Mouse (Mus musculus): Measurements from ENCODE around the gene Ceacam15. TPM values are rescaled to one million over a fixed set of nuclear protein-coding genes. Genes with fewer than 3 reads are reported as not detected.
A peak's percentile ranks its signal among the peaks of the same experiment; 100 is the strongest.
"Not testable (repeated sequence)": the region's sequence is repeated elsewhere in the genome, so short reads cannot be mapped to it uniquely, and the experiment has no call there.

The Ceacam15 gene
- polyA plus RNA-seq, 1 experiment from 2014 or later: not detected

- not testable (repeated sequence) for ATAC-seq (ENCODE audit: low read depth); H3K27me3 ChIP-seq; H3K4me2 ChIP-seq; H3K36me3 ChIP-seq; H3K4me3 ChIP-seq; H3K9ac ChIP-seq; H3K27ac ChIP-seq (replicated peaks); H3K9me3 ChIP-seq; H3K4me1 ChIP-seq (replicated peaks)
- WGBS: 47% methylated on average over 3 of the region's 3 CpGs
Measured at GRCm38 (mm10) chr7:16680194-16680593, 4.7 kb upstream of the Ceacam15 start.

DNA sequence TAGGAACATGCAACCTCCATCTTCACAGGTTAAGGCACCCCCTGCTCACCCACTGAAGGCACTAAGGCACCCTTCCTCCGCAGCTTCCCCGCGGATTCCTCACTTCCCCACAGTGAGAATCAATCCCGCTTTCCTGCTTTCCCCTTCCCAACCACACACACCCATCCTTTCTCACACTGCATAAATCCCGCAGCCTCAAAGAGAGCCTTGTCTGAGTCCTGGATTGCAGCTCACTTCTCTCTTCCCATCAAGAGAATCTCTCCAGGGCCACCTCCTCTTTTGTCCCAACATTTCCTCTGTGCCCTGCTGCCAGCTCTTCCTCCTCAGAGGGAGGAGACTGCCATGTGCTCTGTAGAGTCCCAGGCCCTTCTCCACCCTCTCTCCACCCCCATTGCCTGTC lies 806 bp downstream of the Ceacam15 start:
- H3K4me1 ChIP-seq (replicated peaks); H3K27ac ChIP-seq (replicated peaks); H3K9me3 ChIP-seq; H3K27me3 ChIP-seq; ATAC-seq (ENCODE audit: low read depth); H3K9ac ChIP-seq; H3K4me3 ChIP-seq; H3K4me2 ChIP-seq; H3K36me3 ChIP-seq: not testable (repeated sequence)
- 47% methylated on average over 5 of the region's 5 CpGs for WGBS

DNA sequence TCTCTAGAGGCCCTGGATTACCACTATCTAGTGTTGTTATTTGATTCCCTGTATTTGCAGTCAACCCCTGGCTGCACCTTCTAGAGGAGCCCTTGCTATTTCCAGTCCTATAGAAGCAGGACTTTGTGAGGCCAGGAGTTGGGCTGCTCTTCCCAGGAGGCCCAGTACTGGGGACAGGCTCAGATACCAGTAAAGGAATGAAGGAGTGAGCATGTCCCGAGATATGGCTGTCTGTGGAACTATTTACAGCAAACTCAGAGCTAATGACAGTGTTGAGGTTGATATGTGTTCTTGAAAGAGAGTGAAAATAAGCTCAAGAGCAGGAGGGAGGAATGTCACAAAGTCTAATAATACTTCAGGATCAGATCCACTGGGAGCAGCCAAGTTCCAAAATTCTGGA lies 1.7 kb downstream of the Ceacam15 start:
- ATAC-seq (ENCODE audit: low read depth): no peak
- Histone ChIP-seq H3K4me3 (no peak overlapping the region), H3K36me3 (no peaks in the 10 kb centered on the region), H3K9ac (no peak overlapping the region), H3K27me3 (no peaks in the 10 kb centered on the region), H3K27ac (replicated peaks) (no peak overlapping the region), H3K9me3 (no peaks in the 10 kb centered on the region), H3K4me1 (replicated peaks) (no peaks in the 10 kb centered on the region), H3K4me2 (no peak overlapping the region)
- whole genome bisulfite sequencing: 71% methylated on average over 1 of the region's 1 CpGs

DNA sequence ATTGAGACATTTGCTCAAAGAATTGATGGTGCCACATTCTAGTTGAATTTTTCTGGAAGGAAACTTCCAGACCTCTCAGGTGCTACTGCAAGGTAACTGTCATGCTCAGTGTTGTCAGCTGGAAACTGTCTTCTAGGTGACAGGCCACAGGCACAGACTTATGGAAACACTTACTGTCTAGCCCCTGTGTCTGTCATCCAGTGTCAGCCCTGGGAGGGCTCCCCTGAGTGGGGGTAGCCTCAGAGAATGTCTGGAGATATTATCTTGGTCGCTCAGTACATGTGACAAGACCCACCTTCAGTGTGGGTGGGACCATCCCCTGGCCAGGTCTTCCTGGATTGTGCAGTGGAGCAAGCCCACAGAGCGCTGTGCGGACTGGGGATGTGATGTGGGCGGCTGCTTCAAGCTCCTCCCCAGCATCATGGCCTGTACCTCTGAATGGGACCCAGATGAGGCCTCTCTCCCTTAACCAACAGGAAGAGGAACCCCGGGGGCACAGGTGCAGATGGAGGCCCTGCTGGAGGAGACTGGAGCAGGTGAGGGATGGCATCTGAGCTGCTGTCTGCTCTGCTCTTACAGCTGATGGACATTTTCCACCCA lies 7.1 kb downstream of the Ceacam15 start:
- not testable (repeated sequence) for H3K27me3 ChIP-seq; H3K9me3 ChIP-seq; ATAC-seq (ENCODE audit: low read depth); H3K4me3 ChIP-seq; H3K27ac ChIP-seq (replicated peaks); H3K4me2 ChIP-seq; H3K9ac ChIP-seq; H3K36me3 ChIP-seq; H3K4me1 ChIP-seq (replicated peaks)
- WGBS: 76% methylated on average over 4 of the region's 5 CpGs

DNA sequence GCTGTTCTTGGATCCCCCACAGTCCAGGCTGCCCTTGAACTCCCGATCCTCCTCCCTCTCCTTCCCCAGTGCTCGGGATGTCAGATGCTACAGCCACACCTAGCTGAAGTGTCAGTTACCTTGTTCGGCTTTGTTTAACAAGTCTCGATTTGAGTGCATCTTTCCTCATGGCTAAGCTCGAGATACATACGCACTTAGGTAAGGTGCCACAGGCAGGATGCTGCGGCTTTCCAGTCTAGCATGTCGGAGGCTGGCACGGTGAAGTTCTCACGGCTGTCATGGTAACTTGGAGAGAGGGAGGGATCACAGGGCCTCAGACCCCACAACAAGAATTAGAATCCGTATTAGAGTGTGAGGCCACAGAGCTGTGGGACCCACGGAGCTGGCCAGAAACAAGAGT lies 31.2 kb downstream of the Ceacam15 start:
- Histone ChIP-seq H3K4me1 (replicated peaks) (0 out of 2 replicates have a peak, but pooled peaks cover 1% of the 10 kb centered on the region), H3K27ac (replicated peaks) (no peak overlapping the region), H3K9ac (no peak overlapping the region), H3K27me3 (no peaks in the 10 kb centered on the region), H3K4me2 (no peak overlapping the region), H3K36me3 (no peaks in the 10 kb centered on the region), H3K4me3 (no peak overlapping the region), H3K9me3 (no peaks in the 10 kb centered on the region)
- 79% methylated on average over 12 of the region's 12 CpGs for WGBS
- no peak for ATAC-seq (ENCODE audit: low read depth)

- not testable (repeated sequence) for H3K9ac ChIP-seq; H3K9me3 ChIP-seq; H3K36me3 ChIP-seq; H3K4me2 ChIP-seq; H3K4me3 ChIP-seq; H3K27ac ChIP-seq (replicated peaks); H3K27me3 ChIP-seq; H3K4me1 ChIP-seq (replicated peaks); ATAC-seq (ENCODE audit: low read depth)
- whole genome bisulfite sequencing: 62% methylated on average over 4 of the region's 4 CpGs
Measured at GRCm38 (mm10) chr7:16643106-16643505, 32.4 kb downstream of the Ceacam15 start.

- H3K4me3 ChIP-seq: no peak overlapping the region
- H3K27ac ChIP-seq (replicated peaks): no peak overlapping the region
- H3K9ac ChIP-seq: no peak overlapping the region
- no peaks in the 10 kb centered on the region for H3K36me3 ChIP-seq
- H3K4me1 ChIP-seq (replicated peaks): peaks cover 7% of the 10 kb centered on the region; the same call in 1 of the 2 replicates
- ATAC-seq (ENCODE audit: low read depth): 0 out of 2 replicates have a peak, but pooled peaks have one; percentile 36
- 61% methylated on average over 3 of the region's 3 CpGs for WGBS
- H3K9me3 ChIP-seq: no peaks in the 10 kb centered on the region
- H3K4me2 ChIP-seq: no peak overlapping the region
- no peaks in the 10 kb centered on the region for H3K27me3 ChIP-seq
Measured at GRCm38 (mm10) chr7:16639028-16639427, 36.5 kb downstream of the Ceacam15 start.

- WGBS: 59% methylated on average over 3 of the region's 3 CpGs
- Histone ChIP-seq H3K27ac (replicated peaks) (no peak overlapping the region), H3K4me1 (replicated peaks) (peaks cover 7% of the 10 kb centered on the region; the same call in 1 of the 2 replicates), H3K4me2 (no peak overlapping the region), H3K27me3 (no peaks in the 10 kb centered on the region), H3K9ac (no peak overlapping the region), H3K4me3 (no peak overlapping the region), H3K36me3 (no peaks in the 10 kb centered on the region), H3K9me3 (no peaks in the 10 kb centered on the region)
- no peak for ATAC-seq (ENCODE audit: low read depth)
Measured at GRCm38 (mm10) chr7:16635116-16635515, 40.4 kb downstream of the Ceacam15 start.

DNA sequence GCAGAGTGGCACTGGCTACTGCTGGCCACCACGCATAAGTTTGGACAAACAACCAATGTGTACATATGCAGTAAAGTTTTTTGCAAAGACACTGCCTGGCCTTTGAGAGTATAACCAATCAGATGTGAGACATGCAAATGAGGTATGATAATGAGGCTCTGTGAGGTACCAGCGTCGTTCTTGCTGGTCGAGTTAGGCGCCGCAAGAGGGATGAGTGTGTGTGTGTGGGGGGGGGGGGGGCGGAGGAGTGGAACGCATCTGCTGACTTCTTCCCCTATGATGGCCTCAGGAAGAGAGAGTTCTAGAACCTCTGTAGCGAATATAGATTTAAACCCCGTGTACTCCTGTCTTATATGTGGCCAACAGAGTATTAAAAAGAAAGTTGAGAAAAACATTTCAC lies 41.6 kb downstream of the Ceacam15 start:
- not testable (repeated sequence) for H3K4me2 ChIP-seq; ATAC-seq (ENCODE audit: low read depth); H3K9me3 ChIP-seq; H3K27ac ChIP-seq (replicated peaks); H3K4me3 ChIP-seq; H3K4me1 ChIP-seq (replicated peaks); H3K9ac ChIP-seq; H3K27me3 ChIP-seq; H3K36me3 ChIP-seq
- 9% methylated on average over 10 of the region's 10 CpGs for WGBS

GRCm38 (mm10) chr7:16631932-16632331 lies 43.6 kb downstream of the Ceacam15 start:
- Histone ChIP-seq H3K9me3 (no peaks in the 10 kb centered on the region), H3K27ac (replicated peaks) (no peak overlapping the region), H3K4me2 (no peak overlapping the region), H3K4me1 (replicated peaks) (no peaks in the 10 kb centered on the region), H3K9ac (no peak overlapping the region), H3K4me3 (no peak overlapping the region), H3K36me3 (no peaks in the 10 kb centered on the region), H3K27me3 (no peaks in the 10 kb centered on the region)
- WGBS: 67% methylated on average over 4 of the region's 4 CpGs
- ATAC-seq (ENCODE audit: low read depth): no peak

DNA sequence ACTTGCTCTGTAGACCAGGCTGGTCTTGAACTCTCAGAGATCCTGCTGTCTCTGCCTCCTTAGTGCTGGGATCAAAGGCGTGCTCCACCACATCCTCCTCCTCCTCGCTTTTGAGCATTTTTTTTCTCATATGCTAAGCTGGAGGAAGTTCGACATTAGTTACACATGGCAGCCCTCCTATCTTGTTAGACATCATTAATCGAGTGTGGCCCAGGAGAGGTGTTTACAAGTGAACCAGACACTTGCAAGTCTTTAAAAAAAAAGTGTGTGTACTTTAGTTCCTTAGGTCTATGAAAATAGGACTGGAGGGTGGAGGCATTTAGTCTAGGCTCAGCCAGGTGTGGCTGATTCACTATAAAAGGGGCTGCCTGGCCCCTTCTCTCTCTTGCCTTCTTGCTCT lies 44.5 kb downstream of the Ceacam15 start:
- Histone ChIP-seq H3K9me3 (no peaks in the 10 kb centered on the region), H3K4me1 (replicated peaks) (no peaks in the 10 kb centered on the region), H3K4me3 (no peak overlapping the region), H3K27ac (replicated peaks) (no peak overlapping the region), H3K27me3 (no peaks in the 10 kb centered on the region), H3K9ac (no peak overlapping the region), H3K36me3 (no peaks in the 10 kb centered on the region), H3K4me2 (no peak overlapping the region)
- 81% methylated on average over 4 of the region's 4 CpGs for WGBS
- no peak for ATAC-seq (ENCODE audit: low read depth)

GRCm38 (mm10) chr7:16629598-16630296 lies 45.8 kb downstream of the Ceacam15 start:
- Histone ChIP-seq H3K4me1 (replicated peaks) (no peaks in the 10 kb centered on the region), H3K27ac (replicated peaks) (no peak overlapping the region), H3K27me3 (no peaks in the 10 kb centered on the region), H3K4me3 (no peak overlapping the region), H3K9me3 (no peaks in the 10 kb centered on the region), H3K4me2 (no peak overlapping the region), H3K9ac (no peak overlapping the region), H3K36me3 (no peaks in the 10 kb centered on the region)
- no peak for ATAC-seq (ENCODE audit: low read depth)
- 16% methylated on average over 10 of the region's 10 CpGs for WGBS

All from neural tube, embryonic 13.5 days (tissue).